Mouse (Mus musculus) intestine, embryonic 16.5 days (tissue): ENCODE data around the gene Rbfox3. TPM values are rescaled to one million over a fixed set of nuclear protein-coding genes. Genes with fewer than 3 reads are reported as not detected.
A peak's percentile ranks its signal among the peaks of the same experiment; 100 is the strongest.

Experiments
- ATAC-seq: fragments of 200-750 bp; cut with Nextera tagmentation; 2 replicates; pipeline ENCODE4 v1.8.0; 2017; ENCODE audit warnings: moderate TSS enrichment, moderate library complexity
- H3K27ac ChIP-seq: fragments of 300-500 bp; sonication (generic); 2 replicates; pipeline ENCODE4 v1.5.1; 2014; ENCODE audit warnings: mild to moderate bottlenecking, low read length
- H3K27me3 ChIP-seq: fragments of 300-500 bp; sonication (generic); replicated peaks from 2 replicates; pipeline ENCODE4 v1.6.1; 2014; ENCODE audit warnings: low read length, control low read depth, mixed read lengths; ENCODE audit not compliant: control insufficient read depth, insufficient read depth
- H3K36me3 ChIP-seq: fragments of 300-500 bp; sonication (generic); 2 replicates; pipeline ENCODE4 v1.6.1; 2014; ENCODE audit warnings: low read length, control low read depth; ENCODE audit not compliant: control insufficient read depth, insufficient read depth
- H3K4me1 ChIP-seq: fragments of 300-500 bp; sonication (generic); 2 replicates; pipeline ENCODE4 v1.6.1; 2014; ENCODE audit warnings: low read length, control low read depth, mixed read lengths; ENCODE audit not compliant: control insufficient read depth, insufficient read depth
- H3K4me2 ChIP-seq: fragments of 300-500 bp; sonication (generic); 2 replicates; pipeline ENCODE4 v1.6.1; 2014; ENCODE audit warnings: low read depth, low read length, control low read depth
- H3K4me3 ChIP-seq: fragments of 300-500 bp; sonication (generic); 2 replicates; pipeline ENCODE4 v1.5.1; 2014; ENCODE audit warnings: mild to moderate bottlenecking, low read length
- H3K9ac ChIP-seq: fragments of 300-500 bp; sonication (generic); 2 replicates; pipeline ENCODE4 v1.6.1; 2014; ENCODE audit warnings: low read depth, low read length
- H3K9me3 ChIP-seq: fragments of 300-500 bp; sonication (generic); 2 replicates; pipeline ENCODE4 v1.6.1; 2016; ENCODE audit warnings: low read length, control low read depth; ENCODE audit not compliant: control insufficient read depth
- WGBS: fragments of 180-500 bp; shearing (Covaris S2); extraction: QIAGEN DNeasy Blood & Tissue Kit; methylation state at CpG from one replicate; pipeline ENCODE4 v1.1.7; 2014; 5-methylcytosine and 5-hydroxymethylcytosine counted together
- polyA plus RNA-seq: library from polyadenylated mRNA; unstranded; fragments of >200 nt; fragmentation: Nextera tagmentation; extraction: Ambion mirVana; gene quantifications from 2 replicates; pipeline ENCODE4 v1.2.1, GENCODE M21; 2015

Gene Rbfox3
- 0.98 and 1.0 TPM in 2 replicates for polyA plus RNA-seq

GRCm38 (mm10) chr11:118911307-118912070, at the start of gene Rbfox3:
Rbfox3 (minus strand) TSS chr11:118911597.
- Histone ChIP-seq H3K27ac (no peak within 1 kb of the TSS), H3K9me3 (no peaks in the 10 kb centered on the region), H3K4me3 (no peak within 1 kb of the TSS), H3K4me2 (no peak within 1 kb of the TSS), H3K36me3 (no peaks in the 10 kb centered on the region), H3K9ac (no peak within 1 kb of the TSS), H3K27me3 (peaks cover 50% of the 10 kb centered on the region), H3K4me1 (peaks cover 14% of the 10 kb centered on the region)
- no peak for ATAC-seq
- 44% methylated on average over 4 of the region's 4 CpGs for WGBS

GRCm38 (mm10) chr11:118960649-118961048, 49.3 kb upstream of the Rbfox3 start:
- no peak overlapping the region for H3K9ac ChIP-seq
- no peak for ATAC-seq
- H3K27ac ChIP-seq, result no peak overlapping the region
- no peaks in the 10 kb centered on the region for H3K36me3 ChIP-seq
- WGBS, result 53% methylated on average over 3 of the region's 3 CpGs
- H3K27me3 ChIP-seq, result no peaks in the 10 kb centered on the region
- H3K4me2 ChIP-seq, result no peak overlapping the region
- H3K4me1 ChIP-seq, result peaks cover 4% of the 10 kb centered on the region; the same call in 1 of the 2 replicates
- no peak overlapping the region for H3K4me3 ChIP-seq
- no peaks in the 10 kb centered on the region for H3K9me3 ChIP-seq

GRCm38 (mm10) chr11:118957070-118957471, 45.7 kb upstream of the Rbfox3 start:
- Histone ChIP-seq H3K9me3 (no peaks in the 10 kb centered on the region), H3K36me3 (no peaks in the 10 kb centered on the region), H3K9ac (no peak overlapping the region), H3K4me3 (no peak overlapping the region), H3K27ac (no peak overlapping the region), H3K27me3 (no peaks in the 10 kb centered on the region), H3K4me1 (no peaks in the 10 kb centered on the region), H3K4me2 (no peak overlapping the region)
- WGBS, result 58% methylated on average over 14 of the region's 14 CpGs
- ATAC-seq, result no peak

GRCm38 (mm10) chr11:118955016-118955415, 43.6 kb upstream of the Rbfox3 start:
- no peaks in the 10 kb centered on the region for H3K9me3 ChIP-seq
- no peaks in the 10 kb centered on the region for H3K4me1 ChIP-seq
- ATAC-seq, result no peak
- H3K9ac ChIP-seq, result no peak overlapping the region
- no peaks in the 10 kb centered on the region for H3K36me3 ChIP-seq
- no peak overlapping the region for H3K27ac ChIP-seq
- H3K4me2 ChIP-seq, result no peak overlapping the region
- H3K27me3 ChIP-seq, result no peaks in the 10 kb centered on the region
- 49% methylated on average over 6 of the region's 6 CpGs for WGBS
- H3K4me3 ChIP-seq, result no peak overlapping the region

- H3K4me1 ChIP-seq, result peaks cover 15% of the 10 kb centered on the region
- no peak overlapping the region for H3K4me2 ChIP-seq
- H3K27me3 ChIP-seq, result no peaks in the 10 kb centered on the region; the same call in 1 of the 2 replicates
- H3K36me3 ChIP-seq, result no peaks in the 10 kb centered on the region
- peak overlapping the region; percentile 19; the same call in 1 of the 2 replicates for H3K9ac ChIP-seq
- WGBS, result 53% methylated on average over 8 of the region's 8 CpGs
- H3K27ac ChIP-seq, result peak overlapping the region; percentile 61
- no peaks in the 10 kb centered on the region for H3K9me3 ChIP-seq
- peak; percentile 83 for ATAC-seq
- H3K4me3 ChIP-seq, result no peak overlapping the region
These were observed 34.5 kb upstream of the Rbfox3 start for GRCm38 (mm10) chr11:118945868-118946267.

- no peaks in the 10 kb centered on the region for H3K9me3 ChIP-seq
- no peak overlapping the region for H3K27ac ChIP-seq
- no peak overlapping the region for H3K4me3 ChIP-seq
- H3K4me1 ChIP-seq, result peaks cover 12% of the 10 kb centered on the region
- 39% methylated on average over 5 of the region's 5 CpGs for WGBS
- H3K27me3 ChIP-seq, result no peaks in the 10 kb centered on the region; the same call in 1 of the 2 replicates
- H3K4me2 ChIP-seq, result no peak overlapping the region
- ATAC-seq, result no peak
- H3K36me3 ChIP-seq, result no peaks in the 10 kb centered on the region
- no peak overlapping the region for H3K9ac ChIP-seq
These were observed 29.9 kb upstream of the Rbfox3 start for GRCm38 (mm10) chr11:118941268-118941667.

- no peak for ATAC-seq
- Histone ChIP-seq H3K4me3 (no peak overlapping the region), H3K27me3 (no peaks in the 10 kb centered on the region; the same call in 1 of the 2 replicates), H3K4me2 (no peak overlapping the region), H3K9me3 (no peaks in the 10 kb centered on the region), H3K4me1 (peaks cover 7% of the 10 kb centered on the region), H3K36me3 (no peaks in the 10 kb centered on the region), H3K27ac (no peak overlapping the region), H3K9ac (no peak overlapping the region)
- WGBS, result 70% methylated on average over 11 of the region's 11 CpGs
These were observed 29.1 kb upstream of the Rbfox3 start for GRCm38 (mm10) chr11:118940539-118940938.

- H3K27me3 ChIP-seq, result no peaks in the 10 kb centered on the region; the same call in 1 of the 2 replicates
- ATAC-seq, result no peak
- H3K36me3 ChIP-seq, result no peaks in the 10 kb centered on the region
- H3K9ac ChIP-seq, result no peak overlapping the region
- WGBS, result 75% methylated on average over 4 of the region's 4 CpGs
- no peak overlapping the region for H3K4me3 ChIP-seq
- H3K4me1 ChIP-seq, result 0 out of 2 replicates have a peak, but pooled peaks cover under 1% of the 10 kb centered on the region
- no peak overlapping the region for H3K27ac ChIP-seq
- no peaks in the 10 kb centered on the region for H3K9me3 ChIP-seq
- no peak overlapping the region for H3K4me2 ChIP-seq
These were observed 28.3 kb upstream of the Rbfox3 start for GRCm38 (mm10) chr11:118939731-118940130.

- Histone ChIP-seq H3K4me3 (no peak overlapping the region), H3K4me1 (no peaks in the 10 kb centered on the region), H3K9ac (no peak overlapping the region), H3K9me3 (no peaks in the 10 kb centered on the region; the same call in 1 of the 2 replicates), H3K27ac (no peak overlapping the region), H3K36me3 (no peaks in the 10 kb centered on the region), H3K4me2 (no peak overlapping the region), H3K27me3 (no peaks in the 10 kb centered on the region; the same call in 1 of the 2 replicates)
- 24% methylated on average over 1 of the region's 1 CpGs for WGBS
- peak; percentile 42 for ATAC-seq
These were observed 23.5 kb upstream of the Rbfox3 start for GRCm38 (mm10) chr11:118934925-118935324.
